Mouse (Mus musculus) neutrophil, adult 83 days (primary cell): ENCODE results near the gene Adrb1. TPM values are rescaled to one million over a fixed set of nuclear protein-coding genes. Genes with fewer than 3 reads are reported as not detected.

ENCODE experiments used
- total RNA-seq, 2 experiments: library from RNA; stranded (reverse); gene quantifications; one replicate each; pipeline ENCODE4 v1.2.4; 2023

Gene Adrb1
- under 1 TPM; 0.18 to 0.26 TPM for total RNA-seq

GRCm38 (mm10) chr19:56721387-56722211 lies at the start of gene Adrb1:
Gene Adrb1, plus strand, starts transcription at chr19:56722199.

Other genes starting within 250 kb of the Adrb1 start
- gene Dclre1a, start 174.0 kb upstream of the Adrb1 start, total RNA-seq: 10 to 100 TPM; 10.9 to 13.1 TPM
- 10 to 100 TPM; 16.3 to 18.0 TPM for gene Nhlrc2, start 173.9 kb upstream of the Adrb1 start, total RNA-seq
- gene Ccdc186, start 100.0 kb downstream of the Adrb1 start, total RNA-seq: 10 to 100 TPM; 21.5 to 21.6 TPM
- gene Tdrd1, start 104.0 kb downstream of the Adrb1 start, total RNA-seq: not detected
- gene Vwa2, start 152.1 kb downstream of the Adrb1 start, total RNA-seq: not detected